In genomic region chr14:57758237-57758636, GRCm38 (mm10) we compare ENCODE assay signal across 8 mouse cellular contexts. TPM values are rescaled to one million over a fixed set of nuclear protein-coding genes. Genes with fewer than 3 reads are reported as not detected.
DNase-seq lines count a peak whose midpoint lies in the region; ATAC-seq and TF ChIP-seq lines count a peak whose summit lies in the region.

Gene Lats2 (minus strand): TSS chr14:57758388.

- in situ Hi-C loops in Patski (cut with MboI; ENCODE audit: low pct_unique_long_range_greater_than_20kb): no loop called here

- no peak within 1 kb of the TSS for H3K9ac ChIP-seq in kidney, embryonic 14.5 days (ENCODE audit: low read depth, low read length)
- H3K9ac ChIP-seq in embryonic facial prominence, embryonic 15.5 days: no peak within 1 kb of the TSS
- H3K9ac ChIP-seq in stomach, embryonic 16.5 days (ENCODE audit: low read length): no peak within 1 kb of the TSS

- no peak for DNase-seq in kidney, postnatal 25 days
- DNase-seq in Patski (ENCODE audit: low read depth, low spot score): no peak
- no peak for DNase-seq in embryo, embryonic 10.5 days (ENCODE audit: low spot score)
- no peak for DNase-seq in ovary, postnatal 36 days (ENCODE audit: low spot score)

- no peak within 1 kb of the TSS for H3K4me2 ChIP-seq in kidney, embryonic 14.5 days (replicated peaks; ENCODE audit: low read depth, low read length)
- H3K4me2 ChIP-seq in embryonic facial prominence, embryonic 15.5 days (replicated peaks): no peak within 1 kb of the TSS
- H3K4me2 ChIP-seq in stomach, embryonic 16.5 days (ENCODE audit: low read depth, low read length): no peak within 1 kb of the TSS

- H3K27ac ChIP-seq in kidney, embryonic 14.5 days (ENCODE audit: low read depth, low read length): no peak within 1 kb of the TSS
- peak within 1 kb of the TSS; percentile 66; the same call in 1 of the 2 replicates for H3K27ac ChIP-seq in embryonic facial prominence, embryonic 15.5 days (replicated peaks)
- H3K27ac ChIP-seq in stomach, embryonic 16.5 days (ENCODE audit: low read length): no peak within 1 kb of the TSS

- ATAC-seq in kidney, embryonic 14.5 days (ENCODE audit: low FRiP score, low TSS enrichment): no peak
- ATAC-seq in Patski: no peak
- no peak for ATAC-seq in embryonic facial prominence, embryonic 15.5 days (ENCODE audit: insufficient number of reproducible peaks, low FRiP score, low TSS enrichment, low read depth)
- ATAC-seq in inflammation-experienced regulatory T-cells, adult 6 months: no peak
- no peak for ATAC-seq in stomach, embryonic 16.5 days (ENCODE audit: insufficient read depth, low FRiP score)

- POLR2A ChIA-PET in Patski (lab: Charles Lee): no interaction called here

- H3K4me3 ChIP-seq in kidney, embryonic 14.5 days (ENCODE audit: low read length): no peak within 1 kb of the TSS
- H3K4me3 ChIP-seq in embryonic facial prominence, embryonic 15.5 days (replicated peaks): no peak within 1 kb of the TSS
- H3K4me3 ChIP-seq in stomach, embryonic 16.5 days (replicated peaks; ENCODE audit: low read length): no peak within 1 kb of the TSS

- 60% methylated on average over 4 of the region's 4 CpGs for WGBS in kidney, embryonic 14.5 days
- WGBS in embryonic facial prominence, embryonic 15.5 days: 77% methylated on average over 4 of the region's 4 CpGs
- WGBS in stomach, embryonic 16.5 days: 72% methylated on average over 4 of the region's 4 CpGs

- H3K9me3 ChIP-seq in kidney, embryonic 14.5 days (ENCODE audit: control insufficient read depth, low read length): no peaks in the 10 kb centered on the region
- H3K9me3 ChIP-seq in embryonic facial prominence, embryonic 15.5 days (replicated peaks): no peaks in the 10 kb centered on the region
- no peaks in the 10 kb centered on the region for H3K9me3 ChIP-seq in stomach, embryonic 16.5 days (replicated peaks; ENCODE audit: control insufficient read depth, low read length)

- TF ChIP-seq CTCF in Patski (IDR thresholded peaks at IDR 0.05): no peak

- no peaks in the 10 kb centered on the region; the same call in 1 of the 2 replicates for H3K4me1 ChIP-seq in kidney, embryonic 14.5 days (ENCODE audit: control insufficient read depth, insufficient read depth, low read length)
- H3K4me1 ChIP-seq in embryonic facial prominence, embryonic 15.5 days: peaks cover 10% of the 10 kb centered on the region
- peaks cover 10% of the 10 kb centered on the region for H3K4me1 ChIP-seq in stomach, embryonic 16.5 days (ENCODE audit: control insufficient read depth, insufficient read depth, low read length)

- H3K36me3 ChIP-seq in kidney, embryonic 14.5 days (ENCODE audit: control insufficient read depth, insufficient read depth, low read length): no peaks in the 10 kb centered on the region
- no peaks in the 10 kb centered on the region for H3K36me3 ChIP-seq in embryonic facial prominence, embryonic 15.5 days
- no peaks in the 10 kb centered on the region for H3K36me3 ChIP-seq in stomach, embryonic 16.5 days (ENCODE audit: control insufficient read depth, insufficient read depth, low read length)

- H3K27me3 ChIP-seq in kidney, embryonic 14.5 days (ENCODE audit: control insufficient read depth, insufficient read depth, low read length): no peaks in the 10 kb centered on the region
- H3K27me3 ChIP-seq in Patski: no peaks in the 10 kb centered on the region
- H3K27me3 ChIP-seq in embryonic facial prominence, embryonic 15.5 days: no peaks in the 10 kb centered on the region
- no peaks in the 10 kb centered on the region for H3K27me3 ChIP-seq in stomach, embryonic 16.5 days (ENCODE audit: control insufficient read depth, insufficient read depth, low read length)

- CTCF ChIA-PET in Patski (lab: Charles Lee): no interaction called here

RNA-seq across cellular contexts. Expression of gene Lats2, which starts in this region (rescaled TPM):
- polyA plus RNA-seq in kidney, embryonic 14.5 days (2014; fragmentation: Nextera tagmentation; extraction: Ambion mirVana): 12.6 and 21.5 TPM in 2 replicates
- 40.6 TPM for polyA plus RNA-seq in Patski (2021)
- polyA plus RNA-seq in embryonic facial prominence, embryonic 15.5 days (2015; fragmentation: Nextera tagmentation; extraction: Ambion mirVana): 23.3 TPM in 2 replicates
- 10 to 100 TPM; 13.0 to 23.0 (median 20.1) TPM for polyA plus RNA-seq in inflammation-experienced regulatory T-cells, adult 6 months (2017; shearing (Covaris generic))
- 15.1 and 15.8 TPM in 2 replicates for polyA plus RNA-seq in stomach, embryonic 16.5 days (2015; fragmentation: Nextera tagmentation; extraction: Ambion mirVana)
